Mouse (Mus musculus): Measurements from ENCODE around the gene Notch3.

DNA sequence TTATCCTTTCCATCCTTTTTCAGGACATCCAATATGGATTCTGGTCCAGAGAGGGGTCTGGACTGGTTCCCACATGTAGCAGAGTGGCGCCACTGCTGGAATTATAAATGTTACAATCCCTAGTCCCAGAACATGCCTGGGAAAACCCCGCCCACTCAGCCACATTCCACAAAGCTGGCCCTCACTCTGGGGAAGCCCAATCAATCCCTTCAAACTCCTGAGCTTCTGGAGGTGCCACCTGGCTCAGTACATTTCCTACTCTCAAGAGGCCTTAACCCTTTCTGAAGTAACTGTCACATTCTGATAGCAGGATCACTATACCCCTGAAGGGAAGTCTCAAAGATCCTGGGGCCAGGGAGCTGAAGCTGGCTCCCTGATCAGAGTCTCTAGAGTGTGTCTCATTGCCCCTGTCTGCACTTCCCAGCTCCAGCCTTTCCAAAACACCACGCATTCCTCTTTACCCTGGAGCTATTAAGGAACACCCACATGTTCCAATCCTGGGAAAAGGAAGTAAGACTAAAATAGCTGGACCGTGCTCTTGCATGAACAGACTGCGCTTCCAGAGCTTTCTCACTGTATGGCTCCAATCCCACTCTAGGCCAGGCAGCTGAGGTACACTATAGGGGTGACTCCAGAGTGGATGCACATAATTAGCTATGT lies 41.1 kb upstream of the Notch3 start:
- no peak for TF ChIP-seq CTCF (IDR thresholded peaks at IDR 0.05; ENCODE audit: extremely low read depth, insufficient read depth, low read length)
- no peak for TF ChIP-seq POLR2A (IDR thresholded peaks at IDR 0.05; ENCODE audit: extremely low read depth, insufficient read depth, low read length)

All from cortical plate, adult 2 months (tissue).